ENCODE assay signal across 21 mouse cellular contexts in genomic region chr15:16446631-16447030, GRCm38 (mm10).
DNase-seq lines count a peak whose midpoint lies in the region; ATAC-seq lines count a peak whose summit lies in the region.
"Had no signal": no experiment of that assay in that cellular context is flagged by ENCODE, and none has a peak within 500 bp of the region (broad histone marks: within the 10 kb centered on the region; RNA-seq: fewer than 3 reads in every experiment).

No protein-coding gene starts in this region.

- peak; percentile 96 for DNase-seq in ES-CJ7 (ENCODE audit: low read depth, low spot score)
- peak; percentile 96 for DNase-seq in R1 (ENCODE audit: low read depth, low spot score)
- peak; percentile 91 for DNase-seq in ZHBTc4 (ENCODE audit: low read depth, low spot score)
- no peak for DNase-seq in hindbrain, embryonic 10.5 days (ENCODE audit: low spot score)
- DNase-seq in heart, postnatal 36 days = no peak
- DNase-seq: adrenal gland, adult 8-10 months; adrenal gland, postnatal 14 days; adrenal gland, postnatal 36 days; cerebellum, adult 11-12 months; cerebellum, adult 2 months; cerebellum, adult 9-10 months; cerebellum, postnatal 10 days; cerebellum, postnatal 25 days; forebrain, postnatal 0 days had no signal

- H3K36me3 ChIP-seq in hindbrain, embryonic 10.5 days = no peaks in the 10 kb centered on the region
- H3K36me3 ChIP-seq: embryonic facial prominence, embryonic 10.5 days; embryonic facial prominence, embryonic 12.5 days; forebrain, embryonic 15.5 days; G1E had no signal

- no peaks in the 10 kb centered on the region for H3K9me3 ChIP-seq in hindbrain, embryonic 10.5 days
- H3K9me3 ChIP-seq: embryonic facial prominence, embryonic 10.5 days; embryonic facial prominence, embryonic 12.5 days; forebrain, embryonic 13.5 days; forebrain, embryonic 15.5 days; G1E had no signal

- H3K4me3 ChIP-seq in hindbrain, embryonic 10.5 days = no peak overlapping the region
- H3K4me3 ChIP-seq: embryonic facial prominence, embryonic 10.5 days; embryonic facial prominence, embryonic 12.5 days; forebrain, embryonic 13.5 days; forebrain, embryonic 15.5 days had no signal

- H3K4me1 ChIP-seq in hindbrain, embryonic 10.5 days (replicated peaks) = no peaks in the 10 kb centered on the region
- H3K4me1 ChIP-seq: embryonic facial prominence, embryonic 10.5 days; embryonic facial prominence, embryonic 12.5 days; forebrain, embryonic 13.5 days; forebrain, embryonic 15.5 days had no signal

- intact Hi-C loops in heart, postnatal 36 days (cut with DNase I) = no loop called here

- no peaks in the 10 kb centered on the region for H3K27me3 ChIP-seq in hindbrain, embryonic 10.5 days (ENCODE audit: insufficient read depth, poor library complexity, severe bottlenecking)
- H3K27me3 ChIP-seq: embryonic facial prominence, embryonic 12.5 days; forebrain, embryonic 13.5 days; forebrain, embryonic 15.5 days had no signal

- H3K27ac ChIP-seq in hindbrain, embryonic 10.5 days = no peak overlapping the region
- H3K27ac ChIP-seq: embryonic facial prominence, embryonic 10.5 days; embryonic facial prominence, embryonic 12.5 days; forebrain, embryonic 13.5 days; forebrain, embryonic 15.5 days had no signal

- ATAC-seq in activated CD4-positive, CD25-positive, alpha-beta regulatory T cell, adult 4 months = no peak
- ATAC-seq: forebrain, embryonic 13.5 days; forebrain, embryonic 15.5 days; forebrain, postnatal 0 days; Patski had no signal

Comparison
In these comparisons a context has a peak if more than half of its experiments do, and no peak if none do; other contexts are left out.
1. DNase-seq: peak in ES-CJ7 (single experiment), R1 (single experiment) and ZHBTc4 (single experiment); none in hindbrain, embryonic 10.5 days (single experiment) and heart, postnatal 36 days (0 of 2).